9 mouse cellular contexts compared by ENCODE assay signal in the genomic region with DNA sequence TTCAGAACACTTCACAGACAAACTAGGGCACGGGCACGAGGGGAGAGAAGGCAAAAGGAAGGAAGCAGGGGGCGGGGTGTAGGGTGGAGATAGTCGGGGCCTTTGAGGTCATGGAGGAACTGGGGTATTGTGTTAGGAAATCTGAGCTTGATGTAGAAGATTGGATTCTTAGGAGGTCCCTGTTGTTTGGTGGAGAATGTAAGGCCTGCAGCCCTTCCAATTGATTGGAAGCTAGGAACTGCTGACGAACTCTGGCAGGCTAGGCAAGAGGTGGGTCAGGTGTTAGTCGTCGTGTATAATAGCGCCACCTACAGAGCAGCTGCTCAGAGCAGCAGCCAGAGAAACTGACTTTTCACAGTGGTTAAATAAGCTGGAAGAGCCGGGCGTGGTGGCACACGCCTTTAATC. TPM values are rescaled to one million over a fixed set of nuclear protein-coding genes. Genes with fewer than 3 reads are reported as not detected.
DNase-seq lines count a peak whose midpoint lies in the region; ATAC-seq and TF ChIP-seq lines count a peak whose summit lies in the region.
"Had no signal": no experiment of that assay in that cellular context is flagged by ENCODE, and none has a peak within 500 bp of the region (broad histone marks: within the 10 kb centered on the region; RNA-seq: fewer than 3 reads in every experiment).

No protein-coding gene starts in this region.

- no peak for ATAC-seq in stomach, postnatal 0 days (ENCODE audit: low FRiP score, low TSS enrichment)
- no peak for ATAC-seq in forebrain, embryonic 15.5 days (replicated peaks)

- H3K4me1 ChIP-seq in stomach, postnatal 0 days (replicated peaks; ENCODE audit: control insufficient read depth, insufficient read depth) = no peaks in the 10 kb centered on the region
- H3K4me1 ChIP-seq in forebrain, embryonic 15.5 days = no peaks in the 10 kb centered on the region
- H3K4me1 ChIP-seq: stomach, embryonic 15.5 days had no signal

- peak; percentile 50 for TF ChIP-seq CTCF in left cerebral cortex, adult 2 months (IDR thresholded peaks at IDR 0.05)
- peak; percentile 64 for TF ChIP-seq CTCF in stomach, postnatal 0 days (IDR thresholded peaks at IDR 0.05; ENCODE audit: low read depth)

- no peaks in the 10 kb centered on the region for H3K36me3 ChIP-seq in stomach, postnatal 0 days (ENCODE audit: control insufficient read depth, insufficient read depth, low read length)
- no peaks in the 10 kb centered on the region for H3K36me3 ChIP-seq in forebrain, embryonic 15.5 days
- H3K36me3 ChIP-seq: stomach, embryonic 15.5 days had no signal

- H3K9me3 ChIP-seq in stomach, postnatal 0 days (ENCODE audit: control insufficient read depth, low read length) = no peaks in the 10 kb centered on the region
- H3K9me3 ChIP-seq in forebrain, embryonic 15.5 days = no peaks in the 10 kb centered on the region
- H3K9me3 ChIP-seq: stomach, embryonic 15.5 days had no signal

- TF ChIP-seq EP300 in stomach, postnatal 0 days (optimal IDR thresholded peaks at IDR 0.05) = no peak

- no peak overlapping the region for H3K27ac ChIP-seq in left cerebral cortex, adult 2 months
- H3K27ac ChIP-seq in stomach, postnatal 0 days (replicated peaks) = no peak overlapping the region
- no peak overlapping the region for H3K27ac ChIP-seq in forebrain, embryonic 15.5 days (replicated peaks)
- H3K27ac ChIP-seq: stomach, embryonic 15.5 days had no signal

- no peak overlapping the region for H3K4me3 ChIP-seq in left cerebral cortex, adult 2 months
- no peak overlapping the region for H3K4me3 ChIP-seq in stomach, postnatal 0 days (ENCODE audit: low read depth, low read length)
- no peak overlapping the region for H3K4me3 ChIP-seq in forebrain, embryonic 15.5 days
- H3K4me3 ChIP-seq: stomach, embryonic 15.5 days had no signal

- H3K4me2 ChIP-seq in stomach, postnatal 0 days (replicated peaks; ENCODE audit: low read depth) = no peak overlapping the region
- H3K4me2 ChIP-seq in forebrain, embryonic 15.5 days (replicated peaks) = no peak overlapping the region
- H3K4me2 ChIP-seq: stomach, embryonic 15.5 days had no signal

- no peaks in the 10 kb centered on the region for H3K27me3 ChIP-seq in stomach, postnatal 0 days (ENCODE audit: control insufficient read depth, insufficient read depth, low read length)
- no peaks in the 10 kb centered on the region for H3K27me3 ChIP-seq in forebrain, embryonic 15.5 days
- H3K27me3 ChIP-seq: stomach, embryonic 15.5 days had no signal

- no peak overlapping the region for H3K9ac ChIP-seq in stomach, postnatal 0 days (ENCODE audit: low read length)
- no peak overlapping the region for H3K9ac ChIP-seq in forebrain, embryonic 15.5 days (replicated peaks)
- H3K9ac ChIP-seq: stomach, embryonic 15.5 days had no signal

- intact Hi-C loops in left cerebral cortex, adult 2 months (cut with DNase I) = loop anchor here (10.0 kb wide), 1 partner anchor 1634 kb away; no protein-coding TSS in a partner anchor
- intact Hi-C loops in heart, postnatal 14 days (cut with DNase I) = loop anchor here (10.0 kb wide), 1 partner anchor 1214 kb away; no protein-coding TSS in a partner anchor

- no peak for DNase-seq in left cerebral cortex, adult 2 months (ENCODE audit: extremely low spot score in 1 of 2, low spot score in 2 of 2)
- no peak for DNase-seq in left cerebral cortex, adult 18-20 months (ENCODE audit: low spot score in 2 of 2)
- DNase-seq in adipocyte (ENCODE audit: low spot score) = peak; percentile 12
- peak; percentile 69 for DNase-seq in embryo, embryonic 10 days (ENCODE audit: low spot score)
- DNase-seq in heart, postnatal 14 days = peak; percentile 39
- DNase-seq in lung, adult 18-20 months = peak; percentile 71 to 79
- DNase-seq in stomach, postnatal 0 days (ENCODE audit: low spot score) = peak; percentile 37

- WGBS in stomach, postnatal 0 days = 29% methylated on average over 11 of the region's 11 CpGs
- WGBS in forebrain, embryonic 15.5 days = 32% methylated on average over 11 of the region's 11 CpGs

RNA-seq across cellular contexts. Expression of a gene that starts 35.8 kb away (rescaled TPM):
- total RNA-seq in left cerebral cortex, adult 2 months (2021) = 1 to 10 TPM; 3.3 to 3.6 TPM
- total RNA-seq in left cerebral cortex, adult 18-20 months (2021) = 1 to 10 TPM; 3.6 to 4.7 TPM
- 10 to 100 TPM; 19.7 to 22.8 TPM for total RNA-seq in heart, postnatal 14 days (2021)
- polyA plus RNA-seq in stomach, postnatal 0 days (2015; fragmentation: Nextera tagmentation; extraction: Ambion mirVana) = 3.6 and 3.7 TPM in 2 replicates
- polyA plus RNA-seq in forebrain, embryonic 15.5 days (2015; fragmentation: Nextera tagmentation; extraction: Ambion mirVana) = 35.6 and 44.7 TPM in 2 replicates

Comparison
In these comparisons a context has a peak if more than half of its experiments do, and no peak if none do; other contexts are left out.
1. DNase-seq: peak in adipocyte (single experiment), embryo, embryonic 10 days (single experiment), heart, postnatal 14 days (2 of 2), lung, adult 18-20 months (2 of 2) and stomach, postnatal 0 days (single experiment); none in left cerebral cortex, adult 2 months (0 of 2) and left cerebral cortex, adult 18-20 months (0 of 2).